Mouse (Mus musculus) 3T3-L1 (cell line): Measurements from ENCODE around the gene Cdyl.

Experiments used
- DNase-seq: peaks from one replicate; pipeline ENCODE4 v3.0.0-alpha.2; 2015; ENCODE audit warnings: low read depth, low spot score

Gene Cdyl

DNA sequence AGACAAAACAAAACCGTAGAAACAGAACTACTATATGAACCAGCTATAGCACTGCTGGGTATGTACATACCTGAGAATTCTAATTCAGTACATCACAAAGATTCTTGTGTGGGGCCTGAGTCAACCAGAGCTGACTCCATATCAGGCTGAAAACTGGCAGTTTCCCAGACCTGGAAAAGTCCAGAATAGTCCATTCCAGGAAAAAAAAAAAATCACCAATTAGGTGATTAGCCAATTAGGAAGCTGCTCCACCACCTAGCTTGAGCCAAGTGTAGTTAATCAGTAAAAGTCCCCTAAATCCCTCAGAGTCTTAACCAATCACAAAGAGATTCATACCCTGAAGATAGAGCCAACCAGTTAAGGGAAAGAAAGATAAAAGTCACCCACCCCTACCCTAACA is 251.8 kb downstream of the Cdyl start:
- no peak for DNase-seq
